Mouse (Mus musculus): ENCODE measurements around the gene Klhdc4.

The Klhdc4 gene

GRCm38 (mm10) chr8:121811502-121811901, 17.9 kb downstream of the Klhdc4 start:
- no peak for DNase-seq (ENCODE audit: low read depth in 1 of 2, low spot score in 2 of 2)

GRCm38 (mm10) chr8:121809524-121810155, 19.7 kb downstream of the Klhdc4 start:
- no peak for DNase-seq (ENCODE audit: low read depth in 1 of 2, low spot score in 2 of 2)

- DNase-seq (ENCODE audit: low read depth in 1 of 2, low spot score in 2 of 2) = no peak
These were observed 21.3 kb downstream of the Klhdc4 start for GRCm38 (mm10) chr8:121808032-121808431.

GRCm38 (mm10) chr8:121806126-121806525, 23.2 kb downstream of the Klhdc4 start:
- no peak for DNase-seq (ENCODE audit: low read depth in 1 of 2, low spot score in 2 of 2)

GRCm38 (mm10) chr8:121804829-121805228, 24.5 kb downstream of the Klhdc4 start:
- DNase-seq (ENCODE audit: low read depth in 1 of 2, low spot score in 2 of 2) = no peak

- DNase-seq (ENCODE audit: low read depth in 1 of 2, low spot score in 2 of 2) = no peak
These were observed 31.0 kb downstream of the Klhdc4 start for GRCm38 (mm10) chr8:121798401-121798800.

GRCm38 (mm10) chr8:121796406-121796805, 33.0 kb downstream of the Klhdc4 start:
- DNase-seq (ENCODE audit: low read depth in 1 of 2, low spot score in 2 of 2) = no peak

GRCm38 (mm10) chr8:121795461-121795860, 33.9 kb downstream of the Klhdc4 start:
- DNase-seq (ENCODE audit: low read depth in 1 of 2, low spot score in 2 of 2) = no peak

- DNase-seq (ENCODE audit: low read depth in 1 of 2, low spot score in 2 of 2) = no peak
These were observed 35.2 kb downstream of the Klhdc4 start for GRCm38 (mm10) chr8:121794151-121794550.

GRCm38 (mm10) chr8:121792627-121793026, 36.7 kb downstream of the Klhdc4 start:
- no peak for DNase-seq (ENCODE audit: low read depth in 1 of 2, low spot score in 2 of 2)

GRCm38 (mm10) chr8:121792159-121792558, 37.2 kb downstream of the Klhdc4 start:
- peak; percentile 58 to 61 for DNase-seq (ENCODE audit: low read depth in 1 of 2, low spot score in 2 of 2)

- no peak for DNase-seq (ENCODE audit: low read depth in 1 of 2, low spot score in 2 of 2)
These were observed 40.6 kb downstream of the Klhdc4 start for GRCm38 (mm10) chr8:121788786-121789185.

- no peak for DNase-seq (ENCODE audit: low read depth in 1 of 2, low spot score in 2 of 2)
These were observed 42.8 kb downstream of the Klhdc4 start for GRCm38 (mm10) chr8:121786542-121786941.

GRCm38 (mm10) chr8:121782493-121782892, 46.9 kb downstream of the Klhdc4 start:
- no peak for DNase-seq (ENCODE audit: low read depth in 1 of 2, low spot score in 2 of 2)

- DNase-seq (ENCODE audit: low read depth in 1 of 2, low spot score in 2 of 2) = no peak
These were observed 55.5 kb downstream of the Klhdc4 start for GRCm38 (mm10) chr8:121773876-121774275.

GRCm38 (mm10) chr8:121770845-121771752, 58.3 kb downstream of the Klhdc4 start:
- no peak for DNase-seq (ENCODE audit: low read depth in 1 of 2, low spot score in 2 of 2)

GRCm38 (mm10) chr8:121769621-121770020, 59.7 kb downstream of the Klhdc4 start:
- no peak for DNase-seq (ENCODE audit: low read depth in 1 of 2, low spot score in 2 of 2)

- no peak for DNase-seq (ENCODE audit: low read depth in 1 of 2, low spot score in 2 of 2)
These were observed 60.3 kb downstream of the Klhdc4 start for GRCm38 (mm10) chr8:121769095-121769494.

- no peak for DNase-seq (ENCODE audit: low read depth in 1 of 2, low spot score in 2 of 2)
These were observed 63.7 kb downstream of the Klhdc4 start for GRCm38 (mm10) chr8:121765594-121766138.

GRCm38 (mm10) chr8:121763700-121764013, 65.7 kb downstream of the Klhdc4 start:
- no peak for DNase-seq (ENCODE audit: low read depth in 1 of 2, low spot score in 2 of 2)

- DNase-seq (ENCODE audit: low read depth in 1 of 2, low spot score in 2 of 2) = no peak
These were observed 66.2 kb downstream of the Klhdc4 start for GRCm38 (mm10) chr8:121762999-121763699.

- no peak for DNase-seq (ENCODE audit: low read depth in 1 of 2, low spot score in 2 of 2)
These were observed 67.9 kb downstream of the Klhdc4 start for GRCm38 (mm10) chr8:121761480-121761879.

Data from monocyte, adult 2 months (primary cell).